Mouse (Mus musculus): ENCODE data around the gene Olfr560. TPM values are rescaled to one million over a fixed set of nuclear protein-coding genes. Genes with fewer than 3 reads are reported as not detected.

The Olfr560 gene
- total RNA-seq (2023): not detected in 2 replicates

DNA sequence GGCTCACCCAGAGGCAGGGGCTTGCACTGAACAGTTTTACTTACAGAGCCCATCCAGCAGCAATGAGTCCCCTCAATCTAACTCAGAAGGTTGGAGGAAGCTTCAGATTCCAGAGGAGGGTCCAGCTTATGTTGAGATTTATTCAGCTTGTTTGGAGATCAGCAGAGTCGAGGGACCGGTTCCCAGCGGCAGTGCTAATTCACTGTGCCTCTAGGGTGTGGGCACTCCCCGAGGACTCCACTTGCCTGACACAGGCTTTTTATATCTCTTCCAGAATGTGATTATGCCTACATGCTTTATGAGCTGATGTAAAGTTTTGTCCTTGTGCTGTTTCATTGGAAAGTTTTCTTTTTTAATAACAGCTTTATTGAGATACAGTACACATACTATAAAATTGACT, at the start of gene Olfr560, which contains the start of gene Olfr78:
Gene Olfr560, minus strand, starts transcription at position 101 of the 400 bp plus-strand sequence.
Gene Olfr78, minus strand, starts transcription at position 206 of the 400 bp plus-strand sequence.

DNA sequence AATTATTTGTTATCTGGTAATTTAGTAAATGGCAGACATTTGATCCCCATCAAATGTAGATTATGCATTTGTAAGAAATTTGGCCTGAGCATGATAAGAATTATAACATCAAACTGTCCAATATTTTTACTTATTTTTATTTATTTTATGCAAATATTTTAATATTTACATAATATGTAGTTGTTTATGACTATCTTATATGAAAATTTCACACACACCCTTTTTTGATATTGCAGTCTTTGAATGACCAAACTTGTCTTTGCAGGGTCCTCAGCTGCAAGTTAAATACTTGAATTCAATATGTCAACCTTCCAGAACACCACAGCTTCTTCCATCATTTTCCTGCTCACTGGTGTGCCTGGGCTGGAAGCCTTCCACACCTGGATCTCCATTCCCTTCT, 44.0 kb upstream of the Olfr560 start, which contains the start of gene Olfr564:
Gene Olfr564, plus strand, starts transcription at position 301 of the 400 bp plus-strand sequence.

DNA sequence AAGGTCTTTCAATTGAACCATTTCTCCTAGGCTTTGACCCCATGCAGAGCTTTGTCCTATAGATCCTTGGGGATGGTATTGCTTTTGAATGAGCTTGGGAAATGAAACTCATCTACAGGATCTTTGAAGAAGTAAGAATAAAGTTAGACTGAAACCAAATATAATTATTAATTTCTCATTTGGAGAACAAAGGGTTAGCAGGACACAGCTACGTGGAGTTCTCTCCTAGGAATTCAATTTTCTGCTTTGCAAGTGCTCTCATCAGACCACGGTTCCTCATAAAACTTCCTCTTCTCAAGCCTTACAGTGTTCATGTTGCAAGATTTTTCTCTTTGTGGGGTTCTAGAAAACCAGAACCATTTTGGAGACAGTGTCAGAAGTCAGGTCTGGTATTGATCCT, 11.8 kb upstream of the Olfr560 start, which contains the start of gene Olfr561:
Gene Olfr561, plus strand, starts transcription at position 301 of the 400 bp plus-strand sequence.

DNA sequence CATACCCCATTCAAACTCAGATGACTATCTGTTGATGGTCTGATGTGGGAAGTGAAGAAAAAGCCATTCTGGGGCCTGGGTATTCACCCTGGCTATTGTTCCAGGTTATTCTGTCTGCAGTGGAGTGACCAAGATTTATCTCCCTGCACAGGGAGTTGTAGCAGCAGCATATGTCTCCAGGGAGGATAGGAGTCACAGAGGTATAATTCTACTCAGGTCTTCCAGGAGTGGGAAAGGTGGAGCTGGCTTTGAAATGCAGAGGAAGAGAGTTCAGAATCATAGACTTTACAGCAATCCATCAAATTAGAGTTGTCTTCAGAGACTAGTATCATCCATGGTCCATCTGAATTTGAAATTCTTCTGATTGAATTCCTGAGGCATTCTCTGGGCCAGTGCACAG, 31.8 kb downstream of the Olfr560 start, which contains the start of gene Olfr559:
Gene Olfr559, minus strand, starts transcription at position 101 of the 400 bp plus-strand sequence.

DNA sequence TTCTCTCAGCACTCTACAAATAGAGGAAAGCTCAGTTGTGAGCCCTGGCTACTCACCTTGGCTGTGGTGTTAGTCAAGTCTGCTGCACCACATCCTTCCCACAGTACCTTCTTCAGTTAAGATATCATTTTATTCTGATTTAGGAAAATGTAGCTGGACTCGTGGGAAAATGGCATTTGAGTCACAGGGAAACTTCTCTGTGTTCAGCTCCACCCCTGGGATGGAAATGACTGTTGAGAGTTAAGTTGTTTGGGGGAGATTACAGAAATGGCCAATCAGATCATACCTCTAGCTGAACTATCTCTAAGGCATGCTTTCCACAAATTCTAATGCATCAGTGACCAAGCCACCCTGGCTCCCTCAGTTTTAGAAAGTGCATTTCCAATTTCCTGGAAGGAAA, 40.2 kb downstream of the Olfr560 start, which contains the start of gene Olfr33:
Gene Olfr33, minus strand, starts transcription at position 101 of the 400 bp plus-strand sequence.

DNA sequence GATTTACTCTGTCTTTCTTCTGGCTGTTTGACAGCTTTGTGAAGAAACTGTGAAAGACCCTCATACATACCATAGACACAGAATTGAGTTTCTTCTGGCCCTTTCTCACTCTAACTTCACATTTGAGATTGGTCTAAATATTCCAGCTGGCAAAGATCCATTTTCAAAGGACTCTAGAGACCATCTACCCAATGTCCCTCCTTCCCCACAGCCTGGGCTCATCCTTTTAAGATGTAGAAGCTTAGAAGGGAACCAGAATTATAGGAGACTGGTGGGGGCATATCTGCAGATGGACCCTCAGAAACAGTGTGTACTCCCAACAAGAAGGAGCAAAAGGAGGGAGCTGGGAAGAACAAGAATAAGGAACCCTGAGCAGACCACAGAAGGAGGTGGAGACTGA, 57.3 kb downstream of the Olfr560 start, which contains the start of gene Olfr558:
Gene Olfr558, plus strand, starts transcription at position 301 of the 400 bp plus-strand sequence.

Other genes with a start within 250 kb of the Olfr560 start
- not detected in 2 replicates for gene Olfr547, start 224.6 kb downstream of the Olfr560 start, total RNA-seq (2023)
- gene Olfr548-ps1, start 218.5 kb downstream of the Olfr560 start, total RNA-seq (2023): not detected in 2 replicates
- not detected in 2 replicates for gene Olfr549, start 209.5 kb downstream of the Olfr560 start, total RNA-seq (2023)
- gene Trim21, start 193.9 kb downstream of the Olfr560 start, total RNA-seq (2023): 15.1 and 20.6 TPM in 2 replicates
- gene Olfr550, start 187.9 kb downstream of the Olfr560 start, total RNA-seq (2023): not detected in 2 replicates
- gene Olfr551, start 167.5 kb downstream of the Olfr560 start, total RNA-seq (2023): not detected in 2 replicates
- gene Olfr552, start 161.6 kb downstream of the Olfr560 start, total RNA-seq (2023): 0.19 TPM in 1 of 2 replicates, not detected in the other
- not detected in 2 replicates for gene Olfr553, start 141.1 kb downstream of the Olfr560 start, total RNA-seq (2023)
- gene Olfr554, start 120.9 kb downstream of the Olfr560 start, total RNA-seq (2023): not detected in 2 replicates
- gene Olfr555, start 100.5 kb downstream of the Olfr560 start, total RNA-seq (2023): not detected in 2 replicates
- gene Olfr556, start 94.5 kb downstream of the Olfr560 start, total RNA-seq (2023): not detected in 2 replicates
- gene Trim68, start 72.0 kb downstream of the Olfr560 start, total RNA-seq (2023): 2.0 and 2.8 TPM in 2 replicates
- gene Olfr557, start 63.5 kb downstream of the Olfr560 start, total RNA-seq (2023): not detected in 2 replicates
- not detected in 2 replicates for gene Olfr558, start 57.2 kb downstream of the Olfr560 start, total RNA-seq (2023)
- not detected in 2 replicates for gene Olfr33, start 40.3 kb downstream of the Olfr560 start, total RNA-seq (2023)
- gene Olfr559, start 31.9 kb downstream of the Olfr560 start, total RNA-seq (2023): not detected in 2 replicates
- gene Olfr78, start 105 bp upstream of the Olfr560 start, total RNA-seq (2023): not detected in 2 replicates
- gene Olfr561, start 11.9 kb upstream of the Olfr560 start, total RNA-seq (2023): not detected in 2 replicates
- not detected in 2 replicates for gene Olfr564, start 44.1 kb upstream of the Olfr560 start, total RNA-seq (2023)
- not detected in 2 replicates for gene Olfr566, start 99.4 kb upstream of the Olfr560 start, total RNA-seq (2023)
- not detected in 2 replicates for gene Olfr568, start 117.8 kb upstream of the Olfr560 start, total RNA-seq (2023)
- not detected in 2 replicates for gene Olfr569, start 131.5 kb upstream of the Olfr560 start, total RNA-seq (2023)
- gene Olfr570, start 135.2 kb upstream of the Olfr560 start, total RNA-seq (2023): not detected in 2 replicates
- not detected in 2 replicates for gene Olfr571, start 158.2 kb upstream of the Olfr560 start, total RNA-seq (2023)
- gene Olfr572, start 165.0 kb upstream of the Olfr560 start, total RNA-seq (2023): not detected in 2 replicates
- gene Olfr573-ps1, start 183.2 kb upstream of the Olfr560 start, total RNA-seq (2023): not detected in 2 replicates
- gene Olfr574, start 189.1 kb upstream of the Olfr560 start, total RNA-seq (2023): not detected in 2 replicates
- gene Olfr575, start 199.4 kb upstream of the Olfr560 start, total RNA-seq (2023): not detected in 2 replicates
- gene Olfr576, start 203.3 kb upstream of the Olfr560 start, total RNA-seq (2023): not detected in 2 replicates
- gene Olfr577, start 216.6 kb upstream of the Olfr560 start, total RNA-seq (2023): not detected in 2 replicates
- gene Olfr578, start 230.0 kb upstream of the Olfr560 start, total RNA-seq (2023): not detected in 2 replicates